Mouse (Mus musculus): ENCODE measurements at regions not wholly inside any gene's neighbourhood (a gene's known extent, or its start where the extent isn't known, plus 50 kb on each side); places are given as distances from the start of the nearest gene placed in this dataset.
A peak's percentile ranks its signal among the peaks of the same experiment; 100 is the strongest.

GRCm38 (mm10) chr10:70826706-70827105 lies 170.9 kb upstream of the Phyhipl start:
- Histone ChIP-seq H3K27ac (no peak overlapping the region), H3K36me3 (replicated peaks; ENCODE audit: control insufficient read depth, insufficient read depth) (no peaks in the 10 kb centered on the region), H3K4me2 (replicated peaks) (no peak overlapping the region), H3K27me3 (ENCODE audit: control insufficient read depth, insufficient read depth, low read length) (no peaks in the 10 kb centered on the region), H3K9me3 (ENCODE audit: control insufficient read depth, low read length) (no peaks in the 10 kb centered on the region), H3K4me1 (replicated peaks; ENCODE audit: control insufficient read depth, insufficient read depth, low read length) (0 out of 2 replicates have a peak, but pooled peaks cover 8% of the 10 kb centered on the region), H3K4me3 (replicated peaks; ENCODE audit: low read length) (no peak overlapping the region), H3K9ac (no peak overlapping the region)
- whole genome bisulfite sequencing = 38% methylated on average over 7 of the region's 7 CpGs
- peak; percentile 34 for DNase-seq (ENCODE audit: low spot score)
- no peak for ATAC-seq (ENCODE audit: low FRiP score)

- Histone ChIP-seq H3K9ac (no peak overlapping the region), H3K36me3 (replicated peaks; ENCODE audit: control insufficient read depth, insufficient read depth) (no peaks in the 10 kb centered on the region), H3K4me1 (replicated peaks; ENCODE audit: control insufficient read depth, insufficient read depth, low read length) (0 out of 2 replicates have a peak, but pooled peaks cover 8% of the 10 kb centered on the region), H3K9me3 (ENCODE audit: control insufficient read depth, low read length) (no peaks in the 10 kb centered on the region), H3K4me2 (replicated peaks) (no peak overlapping the region), H3K27me3 (ENCODE audit: control insufficient read depth, insufficient read depth, low read length) (no peaks in the 10 kb centered on the region), H3K4me3 (replicated peaks; ENCODE audit: low read length) (no peak overlapping the region), H3K27ac (no peak overlapping the region)
- 59% methylated on average over 4 of the region's 4 CpGs for WGBS
- ATAC-seq (ENCODE audit: low FRiP score) = no peak
- DNase-seq (ENCODE audit: low spot score) = no peak
Observed at GRCm38 (mm10) chr10:70825451-70825850, 169.7 kb upstream of the Phyhipl start.

GRCm38 (mm10) chr10:70824461-70824860 lies 168.7 kb upstream of the Phyhipl start:
- no peaks in the 10 kb centered on the region for H3K36me3 ChIP-seq (replicated peaks; ENCODE audit: control insufficient read depth, insufficient read depth)
- ATAC-seq (ENCODE audit: low FRiP score) = no peak
- WGBS = 70% methylated on average over 5 of the region's 5 CpGs

GRCm38 (mm10) chr10:70819951-70820350 lies 164.2 kb upstream of the Phyhipl start:
- DNase-seq (ENCODE audit: low spot score) (no peak), ATAC-seq (ENCODE audit: low FRiP score) (no peak)
- Histone ChIP-seq H3K27me3 (ENCODE audit: control insufficient read depth, insufficient read depth, low read length) (no peaks in the 10 kb centered on the region), H3K9ac (no peak overlapping the region), H3K4me2 (replicated peaks) (no peak overlapping the region), H3K36me3 (replicated peaks; ENCODE audit: control insufficient read depth, insufficient read depth) (no peaks in the 10 kb centered on the region), H3K27ac (no peak overlapping the region), H3K9me3 (ENCODE audit: control insufficient read depth, low read length) (no peaks in the 10 kb centered on the region), H3K4me1 (replicated peaks; ENCODE audit: control insufficient read depth, insufficient read depth, low read length) (no peaks in the 10 kb centered on the region), H3K4me3 (replicated peaks; ENCODE audit: low read length) (no peak overlapping the region)
- WGBS = 81% methylated on average over 2 of the region's 2 CpGs

More at GRCm38 (mm10) chr10:70824461-70824860, 168.7 kb upstream of the Phyhipl start:
- Histone ChIP-seq H3K4me1 (replicated peaks; ENCODE audit: control insufficient read depth, insufficient read depth, low read length) (0 out of 2 replicates have a peak, but pooled peaks cover 8% of the 10 kb centered on the region), H3K4me3 (replicated peaks; ENCODE audit: low read length) (no peak overlapping the region), H3K4me2 (replicated peaks) (no peak overlapping the region), H3K9ac (no peak overlapping the region), H3K27ac (no peak overlapping the region), H3K27me3 (ENCODE audit: control insufficient read depth, insufficient read depth, low read length) (no peaks in the 10 kb centered on the region), H3K9me3 (ENCODE audit: control insufficient read depth, low read length) (no peaks in the 10 kb centered on the region)
- no peak for DNase-seq (ENCODE audit: low spot score)

- no peaks in the 10 kb centered on the region for H3K27me3 ChIP-seq (ENCODE audit: control insufficient read depth, insufficient read depth, low read length)
- no peak for ATAC-seq (ENCODE audit: low FRiP score)
- H3K4me1 ChIP-seq (replicated peaks; ENCODE audit: control insufficient read depth, insufficient read depth, low read length) = no peaks in the 10 kb centered on the region; the same call in 1 of the 2 replicates
- no peak overlapping the region for H3K4me3 ChIP-seq (replicated peaks; ENCODE audit: low read length)
- no peaks in the 10 kb centered on the region for H3K36me3 ChIP-seq (replicated peaks; ENCODE audit: control insufficient read depth, insufficient read depth)
- no peak overlapping the region for H3K9ac ChIP-seq
- no peak overlapping the region for H3K27ac ChIP-seq
- no peaks in the 10 kb centered on the region for H3K9me3 ChIP-seq (ENCODE audit: control insufficient read depth, low read length)
- DNase-seq (ENCODE audit: low spot score) = peak; percentile 82
- H3K4me2 ChIP-seq (replicated peaks) = no peak overlapping the region
- WGBS = 65% methylated on average over 15 of the region's 15 CpGs
Observed at GRCm38 (mm10) chr10:70814354-70815131, 158.8 kb upstream of the Phyhipl start.

GRCm38 (mm10) chr10:70809411-70809810 lies 153.6 kb upstream of the Phyhipl start:
- H3K27ac ChIP-seq = no peak overlapping the region
- no peaks in the 10 kb centered on the region for H3K27me3 ChIP-seq (ENCODE audit: control insufficient read depth, insufficient read depth, low read length)
- H3K36me3 ChIP-seq (replicated peaks; ENCODE audit: control insufficient read depth, insufficient read depth) = no peaks in the 10 kb centered on the region
- no peak for DNase-seq (ENCODE audit: low spot score)
- H3K4me1 ChIP-seq (replicated peaks; ENCODE audit: control insufficient read depth, insufficient read depth, low read length) = no peaks in the 10 kb centered on the region; the same call in 1 of the 2 replicates
- H3K9ac ChIP-seq = no peak overlapping the region
- no peaks in the 10 kb centered on the region for H3K9me3 ChIP-seq (ENCODE audit: control insufficient read depth, low read length)
- no peak for ATAC-seq (ENCODE audit: low FRiP score)
- no peak overlapping the region for H3K4me2 ChIP-seq (replicated peaks)
- WGBS = 44% methylated on average over 3 of the region's 3 CpGs
- H3K4me3 ChIP-seq (replicated peaks; ENCODE audit: low read length) = no peak overlapping the region

GRCm38 (mm10) chr10:70806786-70807385 lies 151.1 kb upstream of the Phyhipl start:
- DNase-seq (ENCODE audit: low spot score) = no peak
- Histone ChIP-seq H3K4me2 (replicated peaks) (no peak overlapping the region), H3K36me3 (replicated peaks; ENCODE audit: control insufficient read depth, insufficient read depth) (no peaks in the 10 kb centered on the region), H3K27me3 (ENCODE audit: control insufficient read depth, insufficient read depth, low read length) (no peaks in the 10 kb centered on the region), H3K4me3 (replicated peaks; ENCODE audit: low read length) (no peak overlapping the region), H3K27ac (no peak overlapping the region), H3K9me3 (ENCODE audit: control insufficient read depth, low read length) (no peaks in the 10 kb centered on the region), H3K9ac (no peak overlapping the region), H3K4me1 (replicated peaks; ENCODE audit: control insufficient read depth, insufficient read depth, low read length) (no peaks in the 10 kb centered on the region; the same call in 1 of the 2 replicates)
- WGBS = 29% methylated on average over 9 of the region's 9 CpGs
- no peak; the same call in 1 of the 2 replicates for ATAC-seq (ENCODE audit: low FRiP score)

- Histone ChIP-seq H3K4me3 (replicated peaks; ENCODE audit: low read length) (no peak overlapping the region), H3K36me3 (replicated peaks; ENCODE audit: control insufficient read depth, insufficient read depth) (no peaks in the 10 kb centered on the region), H3K9ac (0 out of 2 replicates have a peak overlapping the region, but pooled peaks have one; percentile 24), H3K4me1 (replicated peaks; ENCODE audit: control insufficient read depth, insufficient read depth, low read length) (peaks cover 10% of the 10 kb centered on the region; the same call in 1 of the 2 replicates), H3K4me2 (replicated peaks) (no peak overlapping the region), H3K27ac (peak overlapping the region; percentile 62), H3K9me3 (ENCODE audit: control insufficient read depth, low read length) (no peaks in the 10 kb centered on the region), H3K27me3 (ENCODE audit: control insufficient read depth, insufficient read depth, low read length) (no peaks in the 10 kb centered on the region)
- DNase-seq (ENCODE audit: low spot score) (peak; percentile 46), ATAC-seq (ENCODE audit: low FRiP score) (peak; percentile 55; the same call in 1 of the 2 replicates)
- WGBS = 54% methylated on average over 11 of the region's 11 CpGs
Observed at GRCm38 (mm10) chr10:70800736-70801306, 145.1 kb upstream of the Phyhipl start.

GRCm38 (mm10) chr10:70799906-70800305 lies 144.1 kb upstream of the Phyhipl start:
- DNase-seq (ENCODE audit: low spot score) (no peak), ATAC-seq (ENCODE audit: low FRiP score) (0 out of 2 replicates have a peak, but pooled peaks have one; percentile 48)
- Histone ChIP-seq H3K4me2 (replicated peaks) (no peak overlapping the region), H3K27ac (peak overlapping the region; percentile 62; the same call in 1 of the 2 replicates), H3K36me3 (replicated peaks; ENCODE audit: control insufficient read depth, insufficient read depth) (no peaks in the 10 kb centered on the region), H3K4me1 (replicated peaks; ENCODE audit: control insufficient read depth, insufficient read depth, low read length) (peaks cover 10% of the 10 kb centered on the region; the same call in 1 of the 2 replicates), H3K27me3 (ENCODE audit: control insufficient read depth, insufficient read depth, low read length) (no peaks in the 10 kb centered on the region), H3K9me3 (ENCODE audit: control insufficient read depth, low read length) (no peaks in the 10 kb centered on the region), H3K9ac (no peak overlapping the region), H3K4me3 (replicated peaks; ENCODE audit: low read length) (no peak overlapping the region)
- WGBS = 71% methylated on average over 5 of the region's 5 CpGs
